Mouse (Mus musculus) liver, embryonic 15.5 days (tissue): ENCODE results near the gene E130308A19Rik. TPM values are rescaled to one million over a fixed set of nuclear protein-coding genes. Genes with fewer than 3 reads are reported as not detected.

Experiments used
- ATAC-seq: fragments of 200-750 bp; cut with Nextera tagmentation; 2 replicates; pipeline ENCODE4 v1.8.0; 2017; ENCODE audit warnings: moderate number of reproducible peaks, mild to moderate bottlenecking, moderate library complexity; ENCODE audit not compliant: insufficient read depth
- H3K27ac ChIP-seq: fragments of 300-500 bp; sonication (generic); replicated peaks from 2 replicates; pipeline ENCODE4 v1.5.1; 2015; ENCODE audit warnings: mild to moderate bottlenecking, inconsistent platforms
- H3K27me3 ChIP-seq: fragments of 300-500 bp; sonication (generic); 2 replicates; pipeline ENCODE4 v1.6.1; 2015; ENCODE audit warnings: mild to moderate bottlenecking, inconsistent platforms
- H3K36me3 ChIP-seq: fragments of 300-500 bp; sonication (generic); replicated peaks from 2 replicates; pipeline ENCODE4 v1.6.1; 2015; ENCODE audit warnings: moderate library complexity, mild to moderate bottlenecking, inconsistent platforms
- H3K4me1 ChIP-seq: fragments of 300-500 bp; sonication (generic); replicated peaks from 2 replicates; pipeline ENCODE4 v1.6.1; 2015; ENCODE audit warnings: inconsistent platforms
- H3K4me2 ChIP-seq: fragments of 300-500 bp; sonication (generic); 2 replicates; pipeline ENCODE4 v1.6.1; 2015; ENCODE audit warnings: moderate library complexity, mild to moderate bottlenecking, inconsistent platforms
- H3K4me3 ChIP-seq: fragments of 300-500 bp; sonication (generic); replicated peaks from 2 replicates; pipeline ENCODE4 v1.5.1; 2015; ENCODE audit warnings: mild to moderate bottlenecking, inconsistent platforms
- H3K9ac ChIP-seq: fragments of 300-500 bp; sonication (generic); 2 replicates; pipeline ENCODE4 v1.6.1; 2015; ENCODE audit warnings: moderate library complexity, mild to moderate bottlenecking, inconsistent platforms
- H3K9me3 ChIP-seq: fragments of 300-500 bp; sonication (generic); replicated peaks from 2 replicates; pipeline ENCODE4 v1.6.1; 2016; ENCODE audit warnings: inconsistent platforms
- WGBS: fragments of 180-500 bp; shearing (Covaris S2); methylation state at CpG from one replicate; pipeline ENCODE4 v1.1.7; 2015; ENCODE audit warnings: mixed read lengths; ENCODE audit not compliant: insufficient replicate concordance; 5-methylcytosine and 5-hydroxymethylcytosine counted together
- polyA plus RNA-seq: library from polyadenylated mRNA; unstranded; fragments of >200 nt; fragmentation: Nextera tagmentation; extraction: Ambion mirVana; gene quantifications from 2 replicates; pipeline ENCODE4 v1.2.1, GENCODE M21; 2015

The E130308A19Rik gene
- polyA plus RNA-seq, 1 experiment from 2014 or later: 9.9 TPM

GRCm38 (mm10) chr4:59805181-59805967 lies 179.4 kb downstream of the E130308A19Rik start, which contains the start of gene Snx30:
Gene Snx30, plus strand, starts transcription at chr4:59805840.
- H3K36me3 ChIP-seq: no peaks in the 10 kb centered on the region
- H3K9ac ChIP-seq: peak within 1 kb of the TSS; percentile 85
- H3K4me1 ChIP-seq: peaks cover 61% of the 10 kb centered on the region
- H3K4me2 ChIP-seq: peak within 1 kb of the TSS; percentile 99
- 4% methylated on average over 45 of the region's 45 CpGs for WGBS
- peak within 1 kb of the TSS; percentile 91 for H3K4me3 ChIP-seq
- peak within 1 kb of the TSS; percentile 79 for H3K27ac ChIP-seq
- no peaks in the 10 kb centered on the region for H3K9me3 ChIP-seq
- no peaks in the 10 kb centered on the region for H3K27me3 ChIP-seq
- peak; percentile 84 for ATAC-seq

- Histone ChIP-seq H3K4me1 (peaks cover 61% of the 10 kb centered on the region), H3K27me3 (no peaks in the 10 kb centered on the region), H3K4me2 (peak overlapping the region; percentile 99), H3K9me3 (no peaks in the 10 kb centered on the region), H3K4me3 (peak overlapping the region; percentile 91), H3K9ac (peak overlapping the region; percentile 85), H3K36me3 (no peaks in the 10 kb centered on the region), H3K27ac (peak overlapping the region; percentile 71)
- WGBS: under 1% methylated on average over 58 of the region's 58 CpGs
- peak; percentile 49 for ATAC-seq
These were observed 180.2 kb downstream of the E130308A19Rik start for GRCm38 (mm10) chr4:59805968-59806878.

GRCm38 (mm10) chr4:59806879-59807195 lies 180.8 kb downstream of the E130308A19Rik start:
- Histone ChIP-seq H3K36me3 (no peaks in the 10 kb centered on the region), H3K4me3 (peak overlapping the region; percentile 91), H3K27me3 (no peaks in the 10 kb centered on the region), H3K4me1 (peaks cover 61% of the 10 kb centered on the region), H3K9me3 (no peaks in the 10 kb centered on the region), H3K27ac (0 out of 2 replicates have a peak overlapping the region, but pooled peaks have one; percentile 71), H3K9ac (peak overlapping the region; percentile 85; the same call in 1 of the 2 replicates), H3K4me2 (peak overlapping the region; percentile 99)
- ATAC-seq: no peak
- WGBS: 9% methylated on average over 9 of the region's 9 CpGs

GRCm38 (mm10) chr4:59807521-59807920 lies 181.5 kb downstream of the E130308A19Rik start:
- Histone ChIP-seq H3K27me3 (no peaks in the 10 kb centered on the region), H3K27ac (no peak overlapping the region), H3K9ac (no peak overlapping the region), H3K4me1 (peaks cover 54% of the 10 kb centered on the region), H3K4me2 (peak overlapping the region; percentile 99), H3K4me3 (no peak overlapping the region), H3K36me3 (no peaks in the 10 kb centered on the region), H3K9me3 (no peaks in the 10 kb centered on the region)
- ATAC-seq: no peak
- 65% methylated on average over 2 of the region's 2 CpGs for WGBS

GRCm38 (mm10) chr4:59808396-59808795 lies 182.4 kb downstream of the E130308A19Rik start:
- no peaks in the 10 kb centered on the region for H3K36me3 ChIP-seq
- H3K4me3 ChIP-seq: no peak overlapping the region
- WGBS: 56% methylated on average over 5 of the region's 5 CpGs
- no peak overlapping the region for H3K9ac ChIP-seq
- H3K9me3 ChIP-seq: no peaks in the 10 kb centered on the region
- H3K27ac ChIP-seq: no peak overlapping the region
- H3K4me2 ChIP-seq: no peak overlapping the region
- peaks cover 45% of the 10 kb centered on the region for H3K4me1 ChIP-seq
- no peaks in the 10 kb centered on the region for H3K27me3 ChIP-seq
- no peak for ATAC-seq

Other genes starting within 250 kb of the E130308A19Rik start
- gene Susd1, start 187.6 kb upstream of the E130308A19Rik start, polyA plus RNA-seq: 9.6 and 10.0 TPM in 2 replicates
- 50.5 and 60.6 TPM in 2 replicates for gene Ptbp3, start 76.8 kb upstream of the E130308A19Rik start, polyA plus RNA-seq
- 19.2 and 19.6 TPM in 2 replicates for gene Hsdl2, start 44.6 kb upstream of the E130308A19Rik start, polyA plus RNA-seq
- 16.5 and 17.3 TPM in 2 replicates for gene Inip, start 175.4 kb downstream of the E130308A19Rik start, polyA plus RNA-seq
- 3.7 and 4.3 TPM in 2 replicates for gene Snx30, start 179.6 kb downstream of the E130308A19Rik start, polyA plus RNA-seq